Mouse (Mus musculus) midbrain, embryonic 13.5 days (tissue): Measurements from ENCODE around the gene Fbxo6. TPM values are rescaled to one million over a fixed set of nuclear protein-coding genes. Genes with fewer than 3 reads are reported as not detected.
A peak's percentile ranks its signal among the peaks of the same experiment; 100 is the strongest.

Source experiments
- ATAC-seq: fragments of 200-750 bp; cut with Nextera tagmentation; 2 replicates; pipeline ENCODE4 v1.8.0; 2017; ENCODE audit warnings: mild to moderate bottlenecking, moderate TSS enrichment, moderate library complexity
- H3K27ac ChIP-seq: fragments of 300-500 bp; sonication (generic); 2 replicates; pipeline ENCODE4 v1.5.1; 2015; ENCODE audit warnings: inconsistent platforms, mild to moderate bottlenecking, moderate library complexity
- H3K27me3 ChIP-seq: fragments of 300-500 bp; sonication (generic); 2 replicates; pipeline ENCODE4 v1.6.1; 2015; ENCODE audit warnings: mild to moderate bottlenecking, inconsistent platforms
- H3K36me3 ChIP-seq: fragments of 300-500 bp; sonication (generic); 2 replicates; pipeline ENCODE4 v1.6.1; 2015; ENCODE audit warnings: mild to moderate bottlenecking, inconsistent platforms
- H3K4me1 ChIP-seq: fragments of 300-500 bp; sonication (generic); replicated peaks from 2 replicates; pipeline ENCODE4 v1.6.1; 2015; ENCODE audit warnings: inconsistent platforms
- H3K4me2 ChIP-seq: fragments of 300-500 bp; sonication (generic); replicated peaks from 2 replicates; pipeline ENCODE4 v1.6.1; 2015; ENCODE audit warnings: moderate library complexity, mild to moderate bottlenecking, inconsistent platforms
- H3K4me3 ChIP-seq: fragments of 300-500 bp; sonication (generic); replicated peaks from 2 replicates; pipeline ENCODE4 v1.5.1; 2015; ENCODE audit warnings: mild to moderate bottlenecking, inconsistent platforms
- H3K9ac ChIP-seq: fragments of 300-500 bp; sonication (generic); replicated peaks from 2 replicates; pipeline ENCODE4 v1.6.1; 2015; ENCODE audit warnings: mild to moderate bottlenecking, inconsistent platforms
- H3K9me3 ChIP-seq: fragments of 300-500 bp; sonication (generic); 2 replicates; pipeline ENCODE4 v1.6.1; 2016; ENCODE audit warnings: mild to moderate bottlenecking, inconsistent platforms
- WGBS: fragments of 180-500 bp; shearing (Covaris S2); methylation state at CpG from one replicate; pipeline ENCODE4 v1.1.7; 2015; 5-methylcytosine and 5-hydroxymethylcytosine counted together
- microRNA-seq: library from miRNA; unstranded; fragments of <30 nt; microRNA quantifications from one replicate; pipeline ENCODE4, GENCODE M21; 2016
- polyA plus RNA-seq: library from polyadenylated mRNA; unstranded; fragments of >200 nt; fragmentation: Nextera tagmentation; extraction: Ambion mirVana; gene quantifications from 2 replicates; pipeline ENCODE4 v1.2.1, GENCODE M21; 2015

Fbxo6 gene
- polyA plus RNA-seq, 1 experiment from 2014 or later, result 19.6 TPM

DNA sequence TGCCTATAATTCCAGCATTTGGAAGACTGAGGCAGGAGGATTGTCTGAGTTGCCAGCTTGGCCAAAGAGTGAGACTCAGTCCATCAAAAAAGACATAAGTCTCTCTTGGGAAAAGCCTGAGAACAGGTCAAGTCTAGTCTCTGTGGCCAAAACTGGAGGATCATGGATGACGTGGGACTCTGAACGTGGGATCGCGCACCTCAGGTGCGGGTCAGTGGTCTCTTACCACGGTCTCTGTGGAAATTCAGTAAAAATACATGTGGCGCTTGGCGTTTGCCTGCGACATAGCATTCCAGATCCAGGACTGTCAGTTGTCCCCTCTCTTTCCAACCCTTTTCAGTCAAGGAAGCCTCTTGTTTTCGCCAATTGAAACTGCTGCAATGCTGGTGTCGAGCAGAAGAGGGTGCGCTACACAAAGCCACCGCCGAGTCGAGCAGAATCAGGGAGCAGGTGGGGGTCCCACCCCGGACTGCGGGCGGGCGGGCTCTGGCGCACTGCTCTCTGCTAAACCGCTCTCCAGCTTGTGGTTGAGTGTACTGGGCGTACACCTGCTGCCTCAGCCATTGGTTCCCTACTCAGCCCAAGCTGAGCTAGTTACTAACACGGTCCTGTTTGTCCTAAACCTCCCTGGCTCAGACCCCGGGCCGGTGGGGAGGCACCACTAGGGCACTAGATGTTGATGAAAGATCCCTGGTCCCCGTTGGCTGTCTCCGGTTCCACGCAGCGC is 50.0 kb downstream of the Fbxo6 start:
- ATAC-seq, result peak; percentile 92
- peak overlapping the region; percentile 43 for H3K4me2 ChIP-seq
- H3K27ac ChIP-seq, result peak overlapping the region; percentile 63
- H3K36me3 ChIP-seq, result peaks cover 36% of the 10 kb centered on the region
- H3K9ac ChIP-seq, result peak overlapping the region; percentile 24; the same call in 1 of the 2 replicates
- H3K4me3 ChIP-seq, result no peak overlapping the region
- 16% methylated on average over 29 of the region's 29 CpGs for WGBS
- H3K4me1 ChIP-seq, result peaks cover 12% of the 10 kb centered on the region
- no peaks in the 10 kb centered on the region for H3K9me3 ChIP-seq
- no peaks in the 10 kb centered on the region for H3K27me3 ChIP-seq

DNA sequence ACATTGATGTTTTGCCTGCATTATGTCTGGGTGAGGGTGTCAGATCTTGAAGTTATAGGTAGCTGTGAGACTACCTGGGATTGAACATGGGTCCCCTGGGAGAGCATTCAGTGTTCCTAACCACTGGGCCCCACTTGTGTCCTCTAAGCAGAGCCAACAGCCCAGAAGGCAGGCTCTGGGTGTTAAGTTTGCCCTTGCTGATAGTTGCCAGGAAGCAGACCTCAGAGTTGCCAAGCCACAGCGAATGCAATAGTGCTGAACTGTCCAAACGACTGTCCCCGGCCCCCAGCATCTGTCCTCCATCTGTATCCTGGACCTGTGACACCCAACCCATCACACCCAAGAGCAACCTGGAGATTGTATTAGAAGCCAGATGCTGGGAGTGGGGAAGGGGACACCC is 53.3 kb downstream of the Fbxo6 start:
- ATAC-seq, result no peak
- H3K36me3 ChIP-seq, result peaks cover 19% of the 10 kb centered on the region
- WGBS, result 97% methylated on average over 3 of the region's 3 CpGs

DNA sequence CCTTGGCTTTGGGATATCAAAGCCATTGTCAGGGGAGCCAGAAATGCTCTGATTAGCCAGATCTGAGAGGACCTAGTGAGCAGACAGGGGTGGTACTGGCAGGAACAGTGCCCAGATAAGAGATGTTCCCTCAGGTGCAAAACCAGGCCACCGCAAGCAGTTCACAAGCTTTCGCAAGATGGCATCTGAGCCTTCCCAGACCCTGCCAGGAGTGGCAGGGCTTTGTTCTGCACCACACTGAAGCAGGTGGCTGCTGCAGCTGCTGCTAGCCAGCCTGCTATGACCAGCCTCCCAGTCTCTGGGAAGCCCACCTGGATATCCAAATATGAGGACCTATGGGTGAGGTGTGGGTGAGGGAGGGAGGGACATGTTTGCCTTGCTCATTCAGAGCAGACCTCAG is 54.0 kb downstream of the Fbxo6 start:
- WGBS, result 90% methylated on average over 2 of the region's 2 CpGs
- no peak overlapping the region for H3K4me2 ChIP-seq
- H3K9me3 ChIP-seq, result no peaks in the 10 kb centered on the region
- 0 out of 2 replicates have a peak overlapping the region, but pooled peaks have one; percentile 28 for H3K9ac ChIP-seq
- no peak for ATAC-seq
- H3K27ac ChIP-seq, result peak overlapping the region; percentile 53
- H3K4me1 ChIP-seq, result peaks cover 12% of the 10 kb centered on the region
- peaks cover 19% of the 10 kb centered on the region for H3K36me3 ChIP-seq
- no peaks in the 10 kb centered on the region for H3K27me3 ChIP-seq
- H3K4me3 ChIP-seq, result no peak overlapping the region

More for the DNA sequence above, 53.3 kb downstream of the Fbxo6 start:
- no peak overlapping the region for H3K27ac ChIP-seq
- H3K4me1 ChIP-seq, result peaks cover 12% of the 10 kb centered on the region
- H3K9ac ChIP-seq, result no peak overlapping the region
- no peak overlapping the region for H3K4me3 ChIP-seq
- H3K9me3 ChIP-seq, result no peaks in the 10 kb centered on the region
- H3K4me2 ChIP-seq, result no peak overlapping the region
- no peaks in the 10 kb centered on the region for H3K27me3 ChIP-seq

Small RNAs within 50 kb of the gene (microRNA-seq; reads per million reads assigned to microRNA genes)
- gene Mir7022, result not detected

Other genes with a start within 250 kb of the Fbxo6 start
- 77.3 and 78.6 TPM in 2 replicates for gene Mfn2, start 247.4 kb downstream of the Fbxo6 start, polyA plus RNA-seq
- gene Plod1, start 215.4 kb downstream of the Fbxo6 start, polyA plus RNA-seq, result 18.7 and 20.4 TPM in 2 replicates
- 10.2 and 13.6 TPM in 2 replicates for gene 2510039O18Rik, start 211.2 kb downstream of the Fbxo6 start, polyA plus RNA-seq
- gene Nppb, start 166.4 kb downstream of the Fbxo6 start, polyA plus RNA-seq, result 0.36 TPM in 1 of 2 replicates, not detected in the other
- gene Nppa, start 151.4 kb downstream of the Fbxo6 start, polyA plus RNA-seq, result 2.5 and 3.4 TPM in 2 replicates
- 33.9 and 35.3 TPM in 2 replicates for gene Clcn6, start 113.3 kb downstream of the Fbxo6 start, polyA plus RNA-seq
- 26.6 and 28.4 TPM in 2 replicates for gene Mthfr, start 113.1 kb downstream of the Fbxo6 start, polyA plus RNA-seq
- gene Agtrap, start 64.1 kb downstream of the Fbxo6 start, polyA plus RNA-seq, result 5.4 and 7.9 TPM in 2 replicates
- 105 and 106 TPM in 2 replicates for gene Mad2l2, start 21.8 kb downstream of the Fbxo6 start, polyA plus RNA-seq
- gene Draxin, start 21.4 kb downstream of the Fbxo6 start, polyA plus RNA-seq, result 14.6 and 20.4 TPM in 2 replicates
- gene Fbxo44, start 8.3 kb upstream of the Fbxo6 start, polyA plus RNA-seq, result 97.8 and 103 TPM in 2 replicates
- gene Fbxo2, start 8.5 kb upstream of the Fbxo6 start, polyA plus RNA-seq, result 2.3 and 2.4 TPM in 2 replicates
- gene Disp3, start 135.8 kb upstream of the Fbxo6 start, polyA plus RNA-seq, result 11.1 and 12.0 TPM in 2 replicates